Mouse (Mus musculus): ENCODE data around the gene Cenpb.

DNA sequence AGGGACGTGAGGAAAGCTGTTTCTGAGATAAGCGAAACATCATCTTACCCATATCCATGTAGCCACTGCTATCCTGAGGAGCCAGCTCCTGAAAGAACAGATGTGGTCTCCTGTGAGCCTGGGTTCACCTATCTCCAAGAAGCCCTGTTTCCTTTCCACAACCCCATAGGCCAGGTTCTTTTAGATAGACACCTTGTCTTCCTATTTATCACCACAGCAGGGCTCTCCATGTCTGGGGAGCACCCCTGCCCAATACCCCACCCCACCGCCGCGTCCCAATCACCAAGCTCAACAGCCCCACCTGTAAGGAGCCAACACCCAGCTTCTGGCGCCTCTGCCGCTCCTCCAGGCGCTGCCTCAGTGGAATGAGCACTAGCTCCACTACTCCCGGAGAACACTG, 7.5 kb downstream of the Cenpb start:
- TF ChIP-seq CTCF (conservative IDR thresholded peaks at IDR 0.05; ENCODE audit: low read length) (no peak), POU5F1 (IDR thresholded peaks at IDR 0.05; ENCODE audit: borderline replicate concordance, low read length) (no peak)

Data from E14TG2a.4 (cell line).